ENCODE assay signal across 8 mouse cellular contexts in genomic region chr13:90922751-90923612, GRCm38 (mm10). TPM values are rescaled to one million over a fixed set of nuclear protein-coding genes. Genes with fewer than 3 reads are reported as not detected.
A peak's percentile ranks its signal among the peaks of the same experiment; 100 is the strongest.
DNase-seq lines count a peak whose midpoint lies in the region; ATAC-seq lines count a peak whose summit lies in the region.

TSS of gene Rps23 (plus strand) at chr13:90922958.

- H3K36me3 ChIP-seq in hindbrain, embryonic 15.5 days: peaks cover 26% of the 10 kb centered on the region

- peak within 1 kb of the TSS; percentile 90 for H3K4me3 ChIP-seq in hindbrain, embryonic 15.5 days

- peak within 1 kb of the TSS; percentile 73 for H3K4me2 ChIP-seq in hindbrain, embryonic 15.5 days

- peaks cover 8% of the 10 kb centered on the region for H3K4me1 ChIP-seq in hindbrain, embryonic 15.5 days (replicated peaks)

- no peaks in the 10 kb centered on the region for H3K9me3 ChIP-seq in hindbrain, embryonic 15.5 days

- peak; percentile 98 for ATAC-seq in hindbrain, embryonic 15.5 days (ENCODE audit: low FRiP score, low read depth)

- WGBS in hindbrain, embryonic 15.5 days: under 1% methylated on average over 57 of the region's 57 CpGs

- H3K9ac ChIP-seq in hindbrain, embryonic 15.5 days: peak within 1 kb of the TSS; percentile 95

- H3K27ac ChIP-seq in hindbrain, embryonic 15.5 days (replicated peaks): peak within 1 kb of the TSS; percentile 86

- no peaks in the 10 kb centered on the region for H3K27me3 ChIP-seq in hindbrain, embryonic 15.5 days

- peak; percentile 87 for DNase-seq in T-cell, adult 2 months (ENCODE audit: low spot score)
- DNase-seq in cerebellum, postnatal 36 days: peak; percentile 87 to 89
- peak; percentile 89 to 91 for DNase-seq in frontal cortex, postnatal 36 days (ENCODE audit: low spot score in 2 of 2)
- DNase-seq in left cerebral cortex, adult 11 months (ENCODE audit: low spot score): peak; percentile 84
- DNase-seq in lung, postnatal 4 days: peak; percentile 90 to 91
- peak; percentile 90 for DNase-seq in retina, postnatal 7 days (ENCODE audit: low read depth, low spot score)
- peak; percentile 84 for DNase-seq in urinary bladder, adult 2 months (ENCODE audit: low spot score)

RNA-seq across cellular contexts. Expression of gene Rps23, which starts in this region (rescaled TPM):
- polyA plus RNA-seq in hindbrain, embryonic 15.5 days (2015; fragmentation: Nextera tagmentation; extraction: Ambion mirVana): 93.4 and 120 TPM in 2 replicates
- 1,364 and 1,528 TPM in 2 replicates for polyA plus RNA-seq in urinary bladder, adult 2 months (2012; rRNA removed)

Comparison
In these comparisons a context has a peak if more than half of its experiments do, and no peak if none do; other contexts are left out.
1. Peak in every context shown above with its lines: DNase-seq, ATAC-seq, H3K4me3 ChIP-seq and H3K27ac ChIP-seq.
2. RNA of gene Rps23 (polyA plus RNA-seq): 1,364 to 1,528 TPM in urinary bladder, adult 2 months; 93.4 to 120 TPM in hindbrain, embryonic 15.5 days; every median in the first group is over 10 times any median in the second.